ENCODE assay signal across 26 mouse cellular contexts in the genomic region with DNA sequence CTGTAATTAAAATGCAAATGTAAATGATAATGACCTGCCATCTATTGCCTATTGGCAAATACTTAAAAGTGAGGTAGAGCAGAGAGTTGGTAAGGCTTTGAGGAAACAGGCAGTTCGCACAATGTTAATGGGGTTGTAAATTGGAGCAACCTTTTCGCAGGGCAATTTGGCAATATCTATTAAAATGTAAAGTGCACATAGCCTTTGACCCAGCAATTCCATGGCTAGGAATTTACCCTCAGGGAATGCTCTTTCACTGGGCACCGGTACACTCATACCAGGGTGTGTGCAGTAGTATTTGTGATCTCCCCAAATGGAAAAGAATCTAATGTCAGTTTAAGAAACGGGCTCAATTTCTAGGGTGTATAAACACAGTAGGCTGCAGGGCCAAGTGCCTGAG. TPM values are rescaled to one million over a fixed set of nuclear protein-coding genes. Genes with fewer than 3 reads are reported as not detected.
DNase-seq lines count a peak whose midpoint lies in the region; ATAC-seq and TF ChIP-seq lines count a peak whose summit lies in the region.
"Had no signal": no experiment of that assay in that cellular context is flagged by ENCODE, and none has a peak within 500 bp of the region (broad histone marks: within the 10 kb centered on the region; RNA-seq: fewer than 3 reads in every experiment).

No protein-coding gene starts in this region.

- 59% methylated on average over 4 of the region's 4 CpGs for WGBS in stomach, postnatal 0 days

- DNase-seq in kidney, adult 11 months: peak; percentile 36
- no peak for DNase-seq in kidney, postnatal 14 days
- DNase-seq in kidney, adult 9 months: peak; percentile 44
- no peak for DNase-seq in kidney, adult 18-20 months
- DNase-seq in stomach, postnatal 0 days (ENCODE audit: low spot score): no peak
- DNase-seq in gastrocnemius, adult 2 months: no peak
- DNase-seq: adrenal gland, adult 8-10 months; adrenal gland, postnatal 14 days; adrenal gland, postnatal 36 days; cerebellum, adult 11-12 months; cerebellum, adult 2 months; cerebellum, adult 9-10 months; cerebellum, postnatal 10 days; cerebellum, postnatal 25 days had no signal

- ATAC-seq in stomach, postnatal 0 days (ENCODE audit: low FRiP score, low TSS enrichment): no peak
- ATAC-seq: activated CD4-positive, CD25-positive, alpha-beta regulatory T cell, adult 4 months; forebrain, embryonic 13.5 days; forebrain, embryonic 15.5 days; Patski had no signal

- H3K4me3 ChIP-seq in stomach, postnatal 0 days (ENCODE audit: low read depth, low read length): no peak overlapping the region
- no peak overlapping the region for H3K4me3 ChIP-seq in gastrocnemius, adult 2 months
- H3K4me3 ChIP-seq: embryonic facial prominence, embryonic 10.5 days; embryonic facial prominence, embryonic 12.5 days; forebrain, embryonic 13.5 days; forebrain, embryonic 15.5 days had no signal

- no peak for TF ChIP-seq EP300 in stomach, postnatal 0 days (optimal IDR thresholded peaks at IDR 0.05)

- no peak overlapping the region for H3K9ac ChIP-seq in stomach, postnatal 0 days (ENCODE audit: low read length)
- H3K9ac ChIP-seq: embryonic facial prominence, embryonic 12.5 days; forebrain, embryonic 13.5 days; forebrain, embryonic 15.5 days had no signal

- no peaks in the 10 kb centered on the region; the same call in 1 of the 2 replicates for H3K4me1 ChIP-seq in stomach, postnatal 0 days (replicated peaks; ENCODE audit: control insufficient read depth, insufficient read depth)

- no peaks in the 10 kb centered on the region for H3K9me3 ChIP-seq in stomach, postnatal 0 days (ENCODE audit: control insufficient read depth, low read length)
- H3K9me3 ChIP-seq: embryonic facial prominence, embryonic 10.5 days; embryonic facial prominence, embryonic 12.5 days; forebrain, embryonic 13.5 days; forebrain, embryonic 15.5 days; G1E had no signal

- peak overlapping the region; percentile 63 for H3K27ac ChIP-seq in stomach, postnatal 0 days (replicated peaks)
- H3K27ac ChIP-seq in gastrocnemius, adult 2 months: no peak overlapping the region
- H3K27ac ChIP-seq: embryonic facial prominence, embryonic 10.5 days; embryonic facial prominence, embryonic 12.5 days; forebrain, embryonic 13.5 days; forebrain, embryonic 15.5 days had no signal

- intact Hi-C loops in gastrocnemius, adult 2 months (cut with DNase I): no loop called here

- TF ChIP-seq CTCF in stomach, postnatal 0 days (IDR thresholded peaks at IDR 0.05; ENCODE audit: low read depth): no peak
- no peak for TF ChIP-seq CTCF in gastrocnemius, adult 2 months (IDR thresholded peaks at IDR 0.05)

- no peak overlapping the region for H3K4me2 ChIP-seq in stomach, postnatal 0 days (replicated peaks; ENCODE audit: low read depth)
- H3K4me2 ChIP-seq: embryonic facial prominence, embryonic 12.5 days; forebrain, embryonic 13.5 days; forebrain, embryonic 15.5 days had no signal

- H3K36me3 ChIP-seq in stomach, postnatal 0 days (ENCODE audit: control insufficient read depth, insufficient read depth, low read length): no peaks in the 10 kb centered on the region
- H3K36me3 ChIP-seq: embryonic facial prominence, embryonic 10.5 days; embryonic facial prominence, embryonic 12.5 days; forebrain, embryonic 15.5 days; G1E had no signal

- H3K27me3 ChIP-seq in stomach, postnatal 0 days (ENCODE audit: control insufficient read depth, insufficient read depth, low read length): no peaks in the 10 kb centered on the region
- H3K27me3 ChIP-seq: CH12.LX; forebrain, embryonic 13.5 days; forebrain, embryonic 15.5 days; Patski had no signal

RNA-seq across cellular contexts. Expression of a gene that starts 17.6 kb away (rescaled TPM):
- not detected in 2 replicates for polyA plus RNA-seq in stomach, postnatal 0 days (2015; fragmentation: Nextera tagmentation; extraction: Ambion mirVana)
- total RNA-seq in gastrocnemius, adult 2 months (2021): not detected
- total RNA-seq: adrenal gland, adult 18-20 months; adrenal gland, adult 8-10 months; adrenal gland, postnatal 14 days; adrenal gland, postnatal 36 days; CH12.LX; G1E had no signal
- polyA plus RNA-seq: activated CD4-positive, CD25-positive, alpha-beta regulatory T cell, adult 4 months; C2C12; embryonic facial prominence, embryonic 10.5 days; embryonic facial prominence, embryonic 12.5 days; embryonic facial prominence, embryonic 14.5 days; forebrain, embryonic 11.5 days; forebrain, embryonic 13.5 days; forebrain, embryonic 15.5 days; G1E; Patski had no signal

RNA-seq across cellular contexts. Expression of a gene that starts 20.8 kb away (rescaled TPM):
- polyA plus RNA-seq in stomach, postnatal 0 days (2015; fragmentation: Nextera tagmentation; extraction: Ambion mirVana): 35.7 and 47.1 TPM in 2 replicates
- total RNA-seq in gastrocnemius, adult 2 months (2021): under 1 TPM in 1 of 2 experiments, not detected in 1; 0.05 TPM
- total RNA-seq: CH12.LX had no signal
- polyA plus RNA-seq: activated CD4-positive, CD25-positive, alpha-beta regulatory T cell, adult 4 months; G1E had no signal

RNA-seq across cellular contexts. Expression of a gene that starts 48.9 kb away (rescaled TPM):
- polyA plus RNA-seq in stomach, postnatal 0 days (2015; fragmentation: Nextera tagmentation; extraction: Ambion mirVana): 10.0 and 12.5 TPM in 2 replicates
- under 1 TPM in 1 of 2 experiments, not detected in 1; 0.10 TPM for total RNA-seq in gastrocnemius, adult 2 months (2021)
- total RNA-seq: adrenal gland, adult 8-10 months; adrenal gland, postnatal 14 days; adrenal gland, postnatal 36 days; CH12.LX had no signal
- polyA plus RNA-seq: activated CD4-positive, CD25-positive, alpha-beta regulatory T cell, adult 4 months; G1E had no signal

Comparison
In these comparisons a context has a peak if more than half of its experiments do, and no peak if none do; other contexts are left out.
1. DNase-seq: peak in kidney, adult 11 months (single experiment) and kidney, adult 9 months (single experiment); none in kidney, postnatal 14 days (single experiment), kidney, adult 18-20 months (single experiment), stomach, postnatal 0 days (single experiment) and gastrocnemius, adult 2 months (single experiment).